Mouse (Mus musculus): ENCODE data around the gene Caprin2. TPM values are rescaled to one million over a fixed set of nuclear protein-coding genes. Genes with fewer than 3 reads are reported as not detected.

The Caprin2 gene
- total RNA-seq (2023), result 1 to 10 TPM; 2.9 to 4.0 TPM

GRCm38 (mm10) chr6:148895773-148896506 lies at the start of gene Caprin2:
Gene Caprin2 (minus strand): TSS chr6:148896237.

GRCm38 (mm10) chr6:148830748-148831727 lies 65.0 kb downstream of the Caprin2 start, which contains the start of gene Ipo8:
Gene Ipo8 (minus strand): TSS chr6:148831467.

Other genes with a start within 250 kb of the Caprin2 start
- 10 to 100 TPM; 13.0 to 18.6 TPM for gene Ipo8, start 64.8 kb downstream of the Caprin2 start, total RNA-seq (2023)
- 10 to 100 TPM; 10.9 to 13.5 TPM for gene Sinhcaf, start 50.2 kb upstream of the Caprin2 start, total RNA-seq (2023)
- gene Dennd5b, start 205.4 kb upstream of the Caprin2 start, total RNA-seq (2023), result 1 to 10 TPM in 1 of 2 experiments, under 1 TPM in 1; 0.57 to 1.2 TPM
- gene Gm10203, start 233.9 kb upstream of the Caprin2 start, total RNA-seq (2023), result not detected
- gene Etfbkmt, start 243.6 kb upstream of the Caprin2 start, total RNA-seq (2023), result 1 to 10 TPM; 1.8 to 2.6 TPM

Measured in neutrophil, adult 83 days (primary cell).